In the genomic region with DNA sequence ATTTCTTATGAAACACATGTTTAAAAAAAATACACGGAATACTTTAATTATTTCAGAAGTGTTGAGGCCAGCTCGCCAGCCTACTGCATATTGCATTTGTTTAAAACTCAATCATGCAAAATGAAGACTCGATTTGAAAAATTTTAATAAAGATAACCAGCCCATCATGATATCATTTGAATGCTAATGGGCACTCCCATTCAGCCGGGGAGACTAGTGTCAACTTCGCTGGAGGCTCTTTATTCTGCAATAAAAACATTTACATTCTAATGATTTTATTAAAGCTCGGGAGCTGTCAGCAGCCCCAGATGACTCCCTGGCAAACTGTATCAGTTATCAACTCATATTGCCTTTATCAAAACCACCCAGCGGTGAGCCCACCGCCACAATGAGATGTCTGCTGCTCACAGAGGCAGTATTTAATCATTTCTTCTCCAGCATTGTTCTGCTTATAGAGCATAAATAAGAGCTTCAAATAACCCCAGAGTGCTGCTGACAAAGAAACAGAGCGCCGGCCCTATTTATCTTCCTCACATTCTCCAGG, we compare ENCODE assay signal across 23 mouse cellular contexts.
DNase-seq lines count a peak whose midpoint lies in the region; ATAC-seq lines count a peak whose summit lies in the region.
"Had no signal": no experiment of that assay in that cellular context is flagged by ENCODE, and none has a peak within 500 bp of the region (broad histone marks: within the 10 kb centered on the region; RNA-seq: fewer than 3 reads in every experiment).

No protein-coding gene starts in this region.

- 63% methylated on average over 10 of the region's 10 CpGs for WGBS in forebrain, embryonic 14.5 days
- 62% methylated on average over 10 of the region's 10 CpGs for WGBS in forebrain, embryonic 12.5 days
- 31% methylated on average over 10 of the region's 10 CpGs for WGBS in neural tube, embryonic 13.5 days
- whole genome bisulfite sequencing in midbrain, embryonic 16.5 days, result 34% methylated on average over 10 of the region's 10 CpGs

- H3K27ac ChIP-seq in forebrain, embryonic 14.5 days (ENCODE audit: low read depth, low read length), result no peak overlapping the region
- H3K27ac ChIP-seq in forebrain, embryonic 12.5 days, result no peak overlapping the region
- H3K27ac ChIP-seq in neural tube, embryonic 13.5 days (replicated peaks), result peak overlapping the region; percentile 62
- no peak overlapping the region; the same call in 1 of the 2 replicates for H3K27ac ChIP-seq in midbrain, embryonic 16.5 days (ENCODE audit: low read length)
- H3K27ac ChIP-seq: embryonic facial prominence, embryonic 10.5 days; heart, adult 2 months; heart, embryonic 13.5 days; limb, embryonic 13.5 days; liver, embryonic 12.5 days; stomach, postnatal 0 days had no signal

- H3K36me3 ChIP-seq in forebrain, embryonic 14.5 days (ENCODE audit: control insufficient read depth, insufficient read depth, low read length), result no peaks in the 10 kb centered on the region
- no peaks in the 10 kb centered on the region for H3K36me3 ChIP-seq in forebrain, embryonic 12.5 days (replicated peaks)
- no peaks in the 10 kb centered on the region for H3K36me3 ChIP-seq in neural tube, embryonic 13.5 days
- H3K36me3 ChIP-seq in midbrain, embryonic 16.5 days (ENCODE audit: control insufficient read depth, insufficient read depth, low read length), result no peaks in the 10 kb centered on the region
- H3K36me3 ChIP-seq: embryonic facial prominence, embryonic 10.5 days; heart, embryonic 13.5 days; limb, embryonic 13.5 days; liver, embryonic 12.5 days had no signal

- DNase-seq in forebrain, embryonic 14.5 days (ENCODE audit: low spot score), result peak; percentile 35
- no peak for DNase-seq in neural tube, embryonic 10.5 days (ENCODE audit: extremely low spot score, low spot score)
- DNase-seq in right cerebral cortex, postnatal 36 days (ENCODE audit: low spot score in 2 of 2), result no peak
- no peak for DNase-seq in gastrocnemius, postnatal 14 days
- DNase-seq: adrenal gland, postnatal 10 days; cerebellum, adult 9-10 months; gastrocnemius, postnatal 36 days; heart, adult 2 months; heart, postnatal 14 days; kidney, adult 18-20 months; kidney, postnatal 4 days; lung, adult 18-20 months; lung, postnatal 10 days; thymus, adult 2 months; thymus, postnatal 4 days had no signal

- no peak overlapping the region for H3K9ac ChIP-seq in forebrain, embryonic 14.5 days (ENCODE audit: low read length)
- H3K9ac ChIP-seq in forebrain, embryonic 12.5 days, result no peak overlapping the region
- no peak overlapping the region for H3K9ac ChIP-seq in neural tube, embryonic 13.5 days
- no peak overlapping the region for H3K9ac ChIP-seq in midbrain, embryonic 16.5 days (ENCODE audit: low read depth, low read length)
- H3K9ac ChIP-seq: heart, embryonic 13.5 days; limb, embryonic 13.5 days; liver, embryonic 12.5 days had no signal

- H3K27me3 ChIP-seq in forebrain, embryonic 14.5 days (replicated peaks; ENCODE audit: control insufficient read depth, insufficient read depth, low read length), result no peaks in the 10 kb centered on the region
- no peaks in the 10 kb centered on the region for H3K27me3 ChIP-seq in forebrain, embryonic 12.5 days
- no peaks in the 10 kb centered on the region for H3K27me3 ChIP-seq in neural tube, embryonic 13.5 days
- H3K27me3 ChIP-seq in midbrain, embryonic 16.5 days (ENCODE audit: control insufficient read depth, insufficient read depth, low read depth, low read length), result no peaks in the 10 kb centered on the region
- H3K27me3 ChIP-seq: limb, embryonic 13.5 days; liver, embryonic 12.5 days had no signal

- H3K4me3 ChIP-seq in forebrain, embryonic 14.5 days (ENCODE audit: low read depth, low read length), result no peak overlapping the region
- H3K4me3 ChIP-seq in forebrain, embryonic 12.5 days (replicated peaks), result no peak overlapping the region
- no peak overlapping the region for H3K4me3 ChIP-seq in neural tube, embryonic 13.5 days
- no peak overlapping the region for H3K4me3 ChIP-seq in midbrain, embryonic 16.5 days (ENCODE audit: low read depth, low read length)
- H3K4me3 ChIP-seq: embryonic facial prominence, embryonic 10.5 days; heart, adult 2 months; heart, embryonic 13.5 days; limb, embryonic 13.5 days; liver, embryonic 12.5 days had no signal

- no peaks in the 10 kb centered on the region for H3K9me3 ChIP-seq in forebrain, embryonic 14.5 days (replicated peaks; ENCODE audit: control insufficient read depth, low read length)
- no peaks in the 10 kb centered on the region for H3K9me3 ChIP-seq in forebrain, embryonic 12.5 days
- H3K9me3 ChIP-seq in neural tube, embryonic 13.5 days, result no peaks in the 10 kb centered on the region
- H3K9me3 ChIP-seq in midbrain, embryonic 16.5 days (replicated peaks; ENCODE audit: control insufficient read depth, low read length, poor library complexity, severe bottlenecking), result no peaks in the 10 kb centered on the region
- H3K9me3 ChIP-seq: embryonic facial prominence, embryonic 10.5 days; heart, embryonic 13.5 days; limb, embryonic 13.5 days; liver, embryonic 12.5 days had no signal

- intact Hi-C loops in gastrocnemius, postnatal 14 days (cut with DNase I; ENCODE audit: low total_unique reads), result no loop called here

- ATAC-seq in forebrain, embryonic 14.5 days, result peak; percentile 34; the same call in 1 of the 2 replicates
- ATAC-seq in forebrain, embryonic 12.5 days (ENCODE audit: low FRiP score), result no peak
- ATAC-seq in neural tube, embryonic 13.5 days (ENCODE audit: low read depth), result peak; percentile 75
- peak; percentile 60; the same call in 1 of the 2 replicates for ATAC-seq in midbrain, embryonic 16.5 days
- ATAC-seq: liver, embryonic 12.5 days had no signal

- H3K4me2 ChIP-seq in forebrain, embryonic 14.5 days (ENCODE audit: low read length), result no peak overlapping the region
- H3K4me2 ChIP-seq in forebrain, embryonic 12.5 days, result no peak overlapping the region
- H3K4me2 ChIP-seq in neural tube, embryonic 13.5 days, result peak overlapping the region; percentile 16
- H3K4me2 ChIP-seq in midbrain, embryonic 16.5 days (ENCODE audit: low read length), result peak overlapping the region; percentile 24; the same call in 1 of the 2 replicates
- H3K4me2 ChIP-seq: heart, embryonic 13.5 days; limb, embryonic 13.5 days; liver, embryonic 12.5 days had no signal

- H3K4me1 ChIP-seq in forebrain, embryonic 14.5 days (ENCODE audit: control insufficient read depth, insufficient read depth, low read length), result no peaks in the 10 kb centered on the region
- peaks cover 4% of the 10 kb centered on the region; the same call in 1 of the 2 replicates for H3K4me1 ChIP-seq in forebrain, embryonic 12.5 days
- peaks cover 9% of the 10 kb centered on the region for H3K4me1 ChIP-seq in neural tube, embryonic 13.5 days (replicated peaks)
- peaks cover 7% of the 10 kb centered on the region for H3K4me1 ChIP-seq in midbrain, embryonic 16.5 days (ENCODE audit: control insufficient read depth, insufficient read depth, low read length)
- H3K4me1 ChIP-seq: embryonic facial prominence, embryonic 10.5 days; heart, embryonic 13.5 days; limb, embryonic 13.5 days; liver, embryonic 12.5 days had no signal

Comparison
In these comparisons a context has a peak if more than half of its experiments do, and no peak if none do; other contexts are left out.
1. H3K4me2 ChIP-seq: peak in neural tube, embryonic 13.5 days (single experiment) and midbrain, embryonic 16.5 days (single experiment); none in forebrain, embryonic 14.5 days (single experiment) and forebrain, embryonic 12.5 days (single experiment).